Mouse (Mus musculus): ENCODE results near the gene Zic4.

Zic4 gene

DNA sequence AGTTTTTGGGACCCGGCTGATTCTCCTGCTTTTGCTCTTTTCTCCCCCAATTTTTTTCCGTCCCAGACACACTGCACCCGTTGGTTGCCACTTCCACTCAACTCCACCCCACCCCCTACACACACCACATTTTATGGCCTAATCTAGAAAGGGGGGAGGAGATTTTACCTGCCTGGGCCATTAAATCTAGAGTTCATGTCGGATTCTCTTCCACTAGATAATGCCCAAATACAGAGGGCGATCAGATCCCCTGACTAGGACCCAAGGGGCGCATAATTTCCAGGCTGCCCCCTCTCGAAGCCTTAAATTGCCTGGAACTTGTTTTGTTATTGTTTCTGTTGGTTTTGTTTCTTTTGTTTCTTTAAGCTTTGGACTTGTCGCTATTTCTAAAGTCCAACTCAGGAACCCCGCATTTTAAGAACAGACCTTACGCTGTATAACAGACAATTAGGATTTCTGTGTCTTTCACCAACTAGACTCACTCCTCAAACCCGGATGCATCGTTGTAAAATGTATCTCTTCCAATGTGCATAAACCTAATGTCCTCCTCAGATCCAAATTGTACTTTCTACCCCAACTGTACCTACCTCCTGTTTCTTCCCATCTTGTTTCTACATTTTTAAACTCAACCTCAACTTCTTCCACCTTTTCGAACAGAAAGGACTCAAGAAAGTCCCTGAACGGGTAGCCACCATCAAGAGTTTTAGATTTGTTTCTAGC is 958 bp downstream of the Zic4 start:
- no peak for DNase-seq (ENCODE audit: extremely low read depth, insufficient read length, low spot score)

DNA sequence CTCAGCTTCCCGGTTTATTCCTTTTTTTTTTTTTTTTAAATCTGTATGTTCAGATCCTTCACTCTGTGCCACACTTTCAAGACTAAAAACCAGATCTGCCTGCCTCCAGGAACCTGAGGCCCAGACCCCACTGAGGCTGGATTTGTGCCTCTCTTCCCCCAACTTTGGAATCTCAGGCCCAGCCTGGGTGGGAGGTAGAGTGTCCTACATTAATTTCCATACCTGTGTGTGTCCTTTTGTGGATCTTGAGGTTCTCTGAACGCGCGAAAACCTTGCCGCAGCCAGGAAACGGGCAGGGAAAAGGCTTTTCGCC is 1.6 kb downstream of the Zic4 start:
- DNase-seq (ENCODE audit: extremely low read depth, insufficient read length, low spot score) = no peak

DNA sequence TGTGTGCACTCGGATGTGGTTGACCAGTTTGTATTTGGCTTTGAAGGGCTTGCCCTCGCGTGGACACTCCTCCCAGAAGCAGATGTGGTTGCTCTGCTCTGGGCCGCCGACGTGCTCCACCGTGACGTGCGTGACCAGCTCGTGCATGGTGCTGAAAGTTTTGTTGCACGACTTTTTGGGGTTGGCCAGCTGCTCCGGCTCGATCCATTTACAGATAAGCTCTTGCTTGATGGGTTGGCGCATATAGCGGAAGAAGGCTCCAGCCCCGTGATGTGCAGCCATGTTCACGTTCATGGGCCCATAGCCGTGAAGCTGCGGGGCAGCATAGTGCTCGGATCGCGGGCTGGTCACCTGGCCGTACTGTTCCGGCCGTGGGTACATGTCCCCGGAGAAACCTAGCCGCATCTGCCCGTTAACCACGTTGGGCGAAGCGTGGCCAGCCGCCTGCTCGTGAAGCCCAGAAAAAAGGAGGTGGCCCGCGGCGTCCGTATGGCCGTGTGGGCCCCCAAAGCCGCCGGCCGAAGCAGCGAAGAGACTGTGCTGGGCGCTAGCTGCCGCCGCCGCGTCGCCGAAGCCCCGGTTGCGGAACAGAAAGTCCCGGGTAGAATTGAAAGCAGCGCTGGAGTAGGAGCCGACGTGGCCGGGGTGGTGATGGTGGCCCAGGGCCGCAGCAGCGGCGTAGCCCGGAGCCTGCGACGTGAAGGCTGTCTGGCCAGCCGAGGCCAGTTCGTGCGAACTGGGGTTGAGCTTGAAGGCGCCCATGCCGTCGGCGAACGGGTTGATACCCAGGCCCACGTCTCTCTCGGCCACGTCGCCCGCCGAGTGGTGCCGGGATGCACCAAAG is 2.1 kb downstream of the Zic4 start:
- no peak for DNase-seq (ENCODE audit: extremely low read depth, insufficient read length, low spot score)

DNA sequence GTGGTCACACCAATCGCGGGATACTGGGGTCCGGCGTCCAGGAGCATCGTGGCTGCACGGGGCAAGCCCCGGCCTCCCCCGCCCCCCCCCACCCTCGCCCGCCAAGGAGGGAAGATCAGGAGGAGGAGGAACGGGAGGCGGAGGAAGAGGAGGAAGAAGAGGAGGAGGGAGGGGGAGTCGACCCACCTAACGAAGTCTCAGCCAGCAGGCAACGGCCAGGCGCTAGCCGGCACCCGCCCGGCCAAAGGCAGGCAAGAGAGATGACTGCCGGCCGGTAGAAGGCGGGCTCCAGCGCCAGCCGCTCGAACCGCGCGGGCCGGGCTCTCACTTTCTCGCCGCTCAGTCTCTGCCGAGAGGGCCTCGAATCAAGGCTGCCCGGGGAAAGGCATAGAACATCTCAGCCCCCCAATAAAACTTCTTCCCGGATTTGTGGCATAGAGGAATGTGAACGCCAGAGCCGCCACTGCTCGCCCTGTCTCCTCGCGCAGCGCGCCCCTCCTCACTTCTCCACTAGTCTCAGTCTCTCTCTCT is 2.8 kb downstream of the Zic4 start:
- DNase-seq (ENCODE audit: extremely low read depth, insufficient read length, low spot score) = no peak

DNA sequence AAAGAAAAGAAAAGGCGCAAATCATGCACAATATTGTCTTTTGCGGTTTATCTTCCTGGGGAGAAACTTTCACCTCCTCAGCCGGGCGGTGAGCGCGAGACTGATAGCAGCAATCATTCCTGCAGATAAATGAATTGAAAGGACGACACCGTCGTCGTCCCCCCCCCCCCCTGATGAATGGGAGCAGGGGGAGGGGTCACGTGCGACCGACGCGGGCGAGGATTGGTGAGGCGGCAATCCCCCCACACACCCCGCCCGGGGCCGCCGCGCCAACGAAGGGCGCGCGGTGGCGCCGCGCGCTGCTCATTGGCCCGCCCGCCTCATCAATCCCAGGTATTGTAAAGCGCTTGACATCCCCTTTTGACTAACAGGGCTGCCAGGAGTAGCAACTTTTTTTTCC is 3.5 kb downstream of the Zic4 start, which contains the start of gene Zic1:
Gene Zic1, minus strand, starts transcription at position 147 of the 400 bp plus-strand sequence.
- DNase-seq (ENCODE audit: extremely low read depth, insufficient read length, low spot score) = no peak

DNA sequence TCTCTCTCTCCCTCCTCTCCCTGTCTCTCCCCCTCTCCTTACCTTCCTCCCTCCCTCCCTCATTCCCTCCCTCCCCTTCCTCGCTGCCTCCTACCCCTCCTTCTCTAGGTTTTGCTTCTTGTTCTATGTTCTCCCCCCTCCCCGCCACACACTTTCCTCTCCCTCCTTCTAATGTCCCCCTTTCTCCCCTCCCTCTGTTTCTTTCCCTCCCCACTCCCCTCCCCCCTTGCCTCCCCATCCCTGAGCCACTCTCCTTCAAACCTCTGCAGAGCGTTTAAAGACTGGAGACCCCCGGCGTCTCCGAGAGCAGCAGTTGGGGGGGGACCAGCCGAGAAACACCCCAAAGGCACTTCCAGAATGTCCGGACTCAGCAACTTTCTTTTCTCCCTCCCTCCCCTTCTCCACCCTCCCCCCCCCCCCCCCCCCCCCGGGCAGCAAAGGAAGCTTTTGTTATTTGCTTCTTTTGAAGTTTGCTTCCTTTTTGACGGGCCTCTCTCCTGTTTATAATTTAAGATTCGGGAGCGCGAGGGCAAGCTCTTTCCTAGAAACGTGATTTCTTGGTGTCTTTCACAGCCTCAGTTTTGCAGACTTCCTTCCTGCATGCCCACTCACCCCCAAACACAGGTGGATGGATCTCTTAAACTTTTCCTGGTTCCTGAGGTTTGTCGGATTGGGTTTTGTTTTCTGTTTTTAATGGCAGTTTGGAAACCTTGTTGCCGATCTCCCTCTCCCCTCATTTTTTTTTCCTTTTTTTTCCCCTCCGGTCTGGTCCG is 4.2 kb downstream of the Zic4 start:
- no peak for DNase-seq (ENCODE audit: extremely low read depth, insufficient read length, low spot score)

DNA sequence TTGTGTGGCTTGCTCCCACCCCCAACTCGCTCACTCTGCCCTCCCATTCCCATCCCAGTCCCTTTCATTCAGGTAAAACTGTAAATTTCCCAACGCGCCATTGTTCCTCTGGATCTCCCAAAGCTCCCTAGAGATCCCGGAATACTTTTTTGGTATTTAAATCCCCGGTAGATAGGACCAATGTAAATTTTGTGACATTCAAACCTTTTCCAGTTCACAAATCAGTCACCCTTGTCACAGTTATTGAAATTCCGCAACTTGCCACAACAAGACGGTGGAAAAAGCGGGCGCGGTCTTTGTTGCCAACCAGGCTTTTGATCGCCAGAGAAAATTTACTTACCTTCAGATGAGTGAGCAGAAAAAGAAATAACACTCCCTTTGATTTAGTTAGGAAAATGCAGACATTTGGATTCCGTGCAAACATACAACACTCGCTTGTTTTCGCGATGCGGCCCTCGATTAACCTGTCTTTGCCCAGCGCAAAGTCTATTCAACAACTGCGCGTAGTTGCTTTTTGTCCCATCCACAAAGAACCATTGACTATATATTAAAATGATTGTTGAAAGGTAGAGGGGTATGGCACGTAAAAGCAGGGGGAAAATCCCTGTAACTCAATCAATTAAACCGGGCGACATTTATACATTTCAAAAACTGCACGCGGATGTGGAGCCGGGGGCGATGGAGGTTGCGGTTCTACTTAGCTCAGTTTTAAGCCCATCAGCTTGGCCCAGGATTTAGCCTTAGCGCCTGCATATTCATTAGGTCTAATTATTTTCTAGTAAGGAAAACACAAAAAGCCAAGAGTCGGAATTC is 5.0 kb downstream of the Zic4 start:
- DNase-seq (ENCODE audit: extremely low read depth, insufficient read length, low spot score) = no peak

DNA sequence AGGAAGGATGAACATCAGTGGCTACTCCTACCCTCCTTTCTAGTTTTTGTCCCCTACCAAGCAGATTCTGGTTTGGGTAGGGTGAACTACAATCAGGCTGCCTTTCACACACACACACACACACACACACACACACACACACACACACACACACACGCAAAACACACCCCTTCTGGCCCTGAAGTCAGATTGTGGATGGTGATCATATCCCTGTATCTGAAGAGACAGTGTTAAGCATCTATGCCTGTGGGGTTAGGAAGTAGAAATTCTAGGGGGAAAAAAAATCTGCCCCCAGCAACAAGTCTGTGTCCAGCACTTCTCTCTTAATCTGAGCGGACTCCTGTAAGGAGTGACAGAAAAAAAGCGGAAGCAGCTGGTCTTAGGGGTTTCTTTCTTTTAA is 5.9 kb downstream of the Zic4 start:
- no peak for DNase-seq (ENCODE audit: extremely low read depth, insufficient read length, low spot score)

DNA sequence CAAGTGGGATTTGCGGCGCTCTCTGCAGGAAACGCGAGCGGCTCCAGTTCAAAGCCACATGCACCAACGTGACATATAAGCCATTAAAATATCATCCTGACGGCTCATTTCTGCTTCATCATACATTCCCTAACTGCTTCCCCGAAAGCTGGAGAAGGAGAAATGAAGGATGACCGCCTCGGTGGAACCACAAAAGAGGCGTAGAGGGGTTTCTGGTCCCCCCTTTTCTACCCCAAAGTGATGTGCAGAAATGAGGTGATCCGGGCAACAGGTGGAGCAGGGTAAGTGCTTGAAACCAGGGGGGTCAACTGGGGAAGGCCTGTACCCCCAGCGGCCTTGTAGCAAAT is 6.7 kb downstream of the Zic4 start:
- DNase-seq (ENCODE audit: extremely low read depth, insufficient read length, low spot score) = no peak

DNA sequence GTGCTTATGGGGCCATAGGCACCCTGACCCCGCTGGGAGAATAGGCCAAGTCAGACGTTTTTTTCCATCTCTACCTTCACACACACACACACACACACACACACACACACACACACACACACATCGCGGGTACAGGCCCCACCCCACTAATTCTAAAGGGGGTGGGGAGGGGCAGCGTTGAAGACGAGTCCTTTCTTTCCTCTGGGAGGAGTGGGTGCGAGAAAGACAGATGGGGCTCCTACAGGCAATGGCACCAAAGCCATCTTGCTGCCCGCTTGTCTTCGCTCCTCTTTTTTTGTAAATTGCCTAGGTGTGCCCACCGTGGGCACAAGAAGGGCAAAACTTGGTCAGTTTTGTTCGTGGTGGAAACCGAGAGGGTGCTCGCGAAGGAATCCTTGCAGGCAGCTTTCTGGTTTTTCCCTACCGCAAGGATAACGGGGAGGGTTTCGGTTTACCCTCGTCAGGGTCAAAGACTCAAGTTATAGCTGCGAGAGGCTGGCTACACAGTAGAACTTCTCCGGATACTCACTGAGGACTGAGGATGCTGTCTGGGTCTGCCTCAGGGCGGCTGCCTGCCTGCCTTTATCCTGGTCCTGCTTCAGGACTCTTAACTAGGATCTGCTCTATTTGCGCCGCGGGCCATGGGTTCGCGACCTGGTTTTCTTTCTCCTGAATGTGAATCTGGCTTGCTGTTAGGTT is 7.2 kb downstream of the Zic4 start:
- DNase-seq (ENCODE audit: extremely low read depth, insufficient read length, low spot score) = no peak

DNA sequence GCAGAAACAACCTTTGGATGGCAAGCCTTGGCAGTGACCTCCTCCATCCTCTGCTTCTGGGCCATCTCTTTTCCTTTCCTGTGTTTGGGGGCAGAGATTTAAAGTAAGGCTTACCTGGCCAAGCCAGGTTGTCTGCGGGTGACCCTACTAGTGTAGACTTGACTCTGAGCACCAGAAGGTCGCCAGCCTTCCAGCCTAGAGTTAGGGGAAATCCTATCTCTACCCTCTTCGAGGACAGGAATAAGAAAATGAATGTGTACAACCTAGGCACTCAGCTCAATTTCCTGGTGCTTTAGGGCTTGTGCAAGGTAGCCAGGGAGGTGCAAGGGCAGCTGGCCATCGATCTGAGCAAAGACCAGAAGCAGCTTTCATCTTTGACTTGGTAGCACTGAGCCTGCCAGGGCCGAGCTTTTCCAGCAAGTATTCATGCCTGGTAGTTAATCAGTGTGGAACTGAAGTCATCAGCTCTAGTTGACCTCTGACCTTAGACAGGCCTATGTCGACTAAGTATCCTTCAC is 8.0 kb downstream of the Zic4 start:
- no peak for DNase-seq (ENCODE audit: extremely low read depth, insufficient read length, low spot score)

DNA sequence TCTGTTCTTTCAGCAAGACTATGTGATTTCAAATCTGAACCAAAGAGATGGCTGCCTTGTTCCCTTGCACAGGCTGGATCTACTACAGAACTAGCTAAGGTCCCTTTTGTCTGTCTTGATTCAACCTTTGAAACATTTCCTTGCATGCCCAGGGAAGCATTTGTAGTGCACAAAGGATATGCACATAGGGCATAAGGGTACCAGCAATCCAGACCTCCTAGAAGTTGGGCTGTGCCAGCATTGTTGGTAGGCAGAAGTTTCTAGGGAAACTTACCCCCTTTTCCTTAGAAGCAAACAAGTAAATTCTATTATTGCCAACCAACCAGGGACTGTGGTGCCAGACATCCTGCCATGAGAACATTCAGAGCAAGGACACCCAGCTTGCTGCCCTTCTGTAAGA is 8.8 kb downstream of the Zic4 start:
- DNase-seq (ENCODE audit: extremely low read depth, insufficient read length, low spot score) = no peak

DNA sequence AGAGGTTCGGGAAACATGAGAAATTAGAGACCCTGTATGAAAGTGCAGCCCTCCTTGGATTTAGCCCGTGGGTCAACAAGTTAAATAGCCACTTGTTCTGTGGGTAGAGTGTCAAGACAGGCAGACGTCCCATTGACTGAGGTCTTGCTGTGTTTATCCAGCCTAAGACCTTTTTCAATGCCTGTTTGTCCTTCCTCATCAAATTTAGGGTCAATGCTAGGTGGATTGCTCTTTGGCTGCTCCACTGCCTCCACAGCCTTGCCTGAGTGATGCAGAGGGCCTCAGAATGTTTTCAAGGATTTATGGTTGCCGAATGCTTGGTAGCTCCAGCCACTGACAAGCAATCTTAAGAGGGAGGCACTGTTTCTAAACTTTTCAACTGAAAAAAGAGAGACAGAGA is 9.4 kb downstream of the Zic4 start:
- no peak for DNase-seq (ENCODE audit: extremely low read depth, insufficient read length, low spot score)

DNA sequence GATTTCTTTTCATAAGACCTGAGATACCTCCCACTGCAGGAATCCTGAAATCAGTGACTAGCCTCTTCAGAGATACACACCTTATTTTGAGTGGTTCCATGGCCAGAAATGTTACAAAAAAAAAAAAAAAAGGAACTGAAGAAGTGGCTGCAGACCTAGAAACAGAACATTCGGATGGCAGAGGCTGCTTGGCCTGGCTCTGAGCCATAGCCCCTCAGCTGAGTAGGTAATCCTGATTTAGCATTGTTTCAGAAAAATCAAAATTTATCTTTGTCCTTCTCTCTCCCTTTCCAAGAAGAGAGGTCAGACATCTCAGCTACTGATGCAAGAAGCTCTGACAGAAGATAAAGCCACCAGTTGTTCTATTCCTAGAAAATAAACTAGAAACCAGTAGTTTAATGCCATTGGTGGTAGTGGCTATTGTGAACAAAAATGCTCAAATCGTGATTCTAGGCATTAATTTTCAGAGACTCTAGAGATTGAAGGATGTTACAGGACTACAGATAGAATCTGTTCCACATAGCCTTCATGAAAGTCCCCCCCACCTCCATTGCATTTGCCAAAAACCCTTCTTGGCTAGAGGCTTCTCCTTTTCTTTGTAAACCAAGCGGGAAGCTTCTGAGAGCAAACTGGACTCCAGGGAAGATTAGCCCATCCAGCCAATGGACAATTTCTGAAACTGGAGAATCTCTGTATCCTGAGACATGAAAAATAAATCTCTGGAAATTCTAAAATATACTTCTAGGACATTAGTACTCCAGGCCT is 11.8 kb downstream of the Zic4 start:
- DNase-seq (ENCODE audit: extremely low read depth, insufficient read length, low spot score) = no peak

DNA sequence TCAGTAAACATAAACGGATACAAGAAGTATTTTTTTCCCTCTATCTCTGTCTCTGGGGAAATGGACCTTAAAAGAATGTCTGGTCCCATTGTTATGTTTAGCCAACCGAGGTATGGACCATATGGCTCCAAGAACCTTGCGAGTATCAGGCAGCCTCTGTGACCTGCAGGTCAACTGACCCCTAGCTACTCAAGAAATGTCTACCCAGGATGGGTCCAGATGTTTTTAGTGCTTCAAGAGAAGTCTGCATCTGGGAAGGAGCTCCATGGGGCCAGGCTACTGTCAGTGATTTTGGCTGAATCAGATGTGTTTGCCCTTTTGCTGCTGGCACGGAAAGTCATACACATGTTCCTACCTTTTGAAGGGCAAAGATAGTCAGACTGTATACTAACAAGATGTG is 12.5 kb downstream of the Zic4 start:
- DNase-seq (ENCODE audit: extremely low read depth, insufficient read length, low spot score) = no peak

DNA sequence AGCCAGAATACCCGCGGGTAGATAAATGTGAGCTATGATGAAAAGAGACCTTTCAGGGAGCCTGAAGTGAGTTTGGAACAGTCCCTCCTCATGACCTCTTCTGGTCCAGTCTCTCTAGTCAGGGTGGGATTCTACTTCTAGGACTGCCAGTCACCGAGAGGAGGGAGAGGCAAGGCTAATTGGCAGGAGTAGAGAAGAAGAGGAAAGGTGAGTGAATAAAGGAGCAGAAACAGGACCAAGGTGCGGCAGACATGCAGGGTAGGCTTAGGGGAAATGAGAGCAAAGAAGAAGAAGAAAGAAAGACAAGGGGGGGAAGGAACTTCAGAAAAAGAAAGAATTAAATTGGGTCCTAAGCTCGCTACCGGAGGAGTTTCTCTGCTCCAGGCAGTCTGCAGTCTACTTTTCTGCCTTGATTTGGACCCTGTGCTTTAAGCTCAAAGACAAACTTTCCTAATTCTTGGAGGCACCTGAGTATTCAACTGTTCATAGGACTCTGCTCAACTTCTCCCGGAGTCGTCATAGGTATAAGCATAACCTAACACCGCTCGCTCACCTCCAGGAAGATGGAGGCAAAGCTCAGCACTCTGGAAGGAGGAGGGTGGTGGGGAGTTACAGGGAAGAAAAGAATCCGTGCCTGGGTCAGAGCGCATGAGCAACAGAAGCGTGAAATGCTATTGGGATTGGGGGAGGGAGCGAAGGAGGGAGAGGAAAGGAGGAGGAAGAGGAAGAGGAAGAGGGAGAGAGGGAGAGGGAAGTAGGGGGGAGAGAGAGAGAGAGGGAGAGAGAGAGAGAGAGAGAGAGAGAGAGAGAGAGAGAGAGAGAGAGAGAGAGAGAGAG is 15.0 kb downstream of the Zic4 start:
- no peak for DNase-seq (ENCODE audit: extremely low read depth, insufficient read length, low spot score)

DNA sequence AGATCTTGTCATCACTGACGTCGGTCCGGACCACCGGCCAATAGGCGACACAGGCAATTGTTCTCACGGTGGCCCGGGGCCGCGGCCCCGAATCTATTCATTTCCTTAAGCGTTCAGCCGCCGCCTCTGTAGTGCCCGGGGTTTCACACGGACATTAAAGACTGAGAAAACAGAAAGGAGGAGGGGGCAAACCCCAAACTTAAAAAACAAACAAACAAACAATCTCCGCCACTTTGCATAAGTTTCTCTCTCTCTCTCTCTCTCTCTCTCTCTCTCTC is 15.6 kb downstream of the Zic4 start:
- no peak for DNase-seq (ENCODE audit: extremely low read depth, insufficient read length, low spot score)
